Mouse (Mus musculus): Measurements from ENCODE around the gene Prim2.

Prim2 gene

DNA sequence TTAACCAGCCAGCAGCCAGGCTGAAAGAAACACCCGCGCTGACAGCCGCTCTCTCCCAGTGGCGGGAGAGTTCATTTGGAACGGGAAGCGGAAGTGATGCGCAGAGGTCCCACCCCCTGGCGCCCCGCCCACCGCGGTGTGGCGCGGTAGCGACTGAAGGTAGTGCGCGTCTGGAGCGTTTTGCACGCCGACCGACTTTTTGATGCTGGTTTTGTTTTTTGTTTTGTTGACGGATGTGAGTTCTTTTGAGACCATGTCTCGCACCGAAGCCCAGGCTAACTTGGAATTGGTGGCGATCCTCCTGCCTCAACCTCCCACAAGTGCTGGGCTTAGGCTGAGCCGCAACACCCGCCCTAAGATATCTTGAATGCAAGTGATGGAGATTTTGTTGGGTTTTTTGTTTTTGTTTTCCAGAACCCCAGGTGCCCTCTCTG, at the start of gene Prim2:
Gene Prim2, minus strand, starts transcription at position 88 of the 434 bp plus-strand sequence.
- peak; percentile 76 to 88 for DNase-seq (ENCODE audit: low spot score in 2 of 2)

DNA sequence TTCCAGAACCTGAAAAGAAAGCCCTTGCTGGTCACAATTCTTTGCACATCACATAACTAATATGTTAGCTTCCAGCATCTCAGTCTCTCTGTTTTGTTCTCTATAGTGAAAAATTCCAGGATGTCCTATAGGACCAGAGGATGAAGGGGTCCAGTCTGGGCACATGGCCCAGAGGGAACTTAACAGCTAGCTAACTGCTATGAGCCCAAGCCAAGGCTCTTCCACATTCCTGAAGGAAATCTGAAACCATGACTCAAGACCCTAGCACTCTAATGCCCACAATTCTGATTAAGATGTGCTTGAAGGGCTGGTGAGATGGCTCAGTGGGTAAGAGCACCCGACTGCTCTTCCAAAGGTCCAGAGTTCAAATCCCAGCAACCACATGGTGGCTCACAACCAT, 48.0 kb upstream of the Prim2 start:
- no peak for DNase-seq (ENCODE audit: low spot score in 2 of 2)

DNA sequence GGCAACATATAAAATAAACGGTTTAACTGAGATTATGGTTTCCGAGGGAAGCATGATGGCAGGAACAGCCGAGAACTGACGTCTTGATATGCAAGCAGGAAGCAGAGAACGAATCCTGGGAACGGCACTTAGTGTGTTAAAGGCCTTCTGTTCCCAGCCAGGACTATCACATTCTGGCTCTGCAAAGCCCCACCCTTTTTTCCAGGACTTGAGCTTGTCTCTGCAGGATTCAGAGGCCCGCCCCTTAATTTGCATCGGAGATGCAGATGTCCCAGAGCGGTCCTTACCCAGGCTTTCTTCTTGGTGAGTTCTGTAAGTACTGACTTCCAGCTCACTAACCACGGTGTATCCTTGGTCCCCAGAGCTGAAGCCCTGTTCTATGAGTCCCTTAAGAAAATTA, 45.2 kb upstream of the Prim2 start:
- no peak for DNase-seq (ENCODE audit: low spot score in 2 of 2)

DNA sequence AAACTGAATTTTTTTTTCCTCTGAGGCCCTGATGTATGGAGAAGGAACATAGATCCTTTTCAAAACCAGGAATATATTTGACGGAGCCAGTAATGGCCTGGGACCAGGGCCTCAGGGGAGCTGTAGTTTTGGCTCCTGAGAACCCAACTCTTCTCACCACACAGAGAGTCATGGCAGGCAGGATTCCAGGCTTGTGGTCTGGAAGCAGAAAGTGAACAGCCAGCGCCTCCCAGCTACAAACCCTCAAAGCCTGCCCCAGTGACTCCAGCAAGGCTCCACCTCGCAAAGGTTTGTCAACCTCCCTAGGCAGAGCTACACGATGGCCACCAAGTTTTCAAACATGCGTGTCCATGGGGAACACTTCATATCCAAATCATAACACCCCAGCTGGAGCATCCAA, 42.4 kb upstream of the Prim2 start:
- no peak for DNase-seq (ENCODE audit: low spot score in 2 of 2)

DNA sequence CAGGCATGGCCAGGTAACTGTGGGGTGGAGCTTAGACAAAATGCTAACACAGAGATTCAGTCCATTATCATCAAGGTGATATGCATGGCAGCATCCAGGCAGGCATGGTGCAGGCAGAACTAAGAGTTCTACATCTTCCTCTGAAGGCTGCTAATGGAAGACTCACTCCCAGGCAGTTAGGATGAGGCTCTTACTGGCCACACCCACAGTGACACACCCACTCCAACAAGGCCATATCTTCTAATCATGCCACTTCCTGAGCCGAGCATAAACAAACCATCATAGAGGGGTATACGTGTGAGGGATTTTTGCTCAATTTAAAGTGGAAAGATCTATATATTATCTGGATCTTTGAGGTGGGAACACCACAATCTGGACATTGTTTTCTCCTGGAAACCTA, 40.0 kb upstream of the Prim2 start:
- DNase-seq (ENCODE audit: low spot score in 2 of 2) = no peak

DNA sequence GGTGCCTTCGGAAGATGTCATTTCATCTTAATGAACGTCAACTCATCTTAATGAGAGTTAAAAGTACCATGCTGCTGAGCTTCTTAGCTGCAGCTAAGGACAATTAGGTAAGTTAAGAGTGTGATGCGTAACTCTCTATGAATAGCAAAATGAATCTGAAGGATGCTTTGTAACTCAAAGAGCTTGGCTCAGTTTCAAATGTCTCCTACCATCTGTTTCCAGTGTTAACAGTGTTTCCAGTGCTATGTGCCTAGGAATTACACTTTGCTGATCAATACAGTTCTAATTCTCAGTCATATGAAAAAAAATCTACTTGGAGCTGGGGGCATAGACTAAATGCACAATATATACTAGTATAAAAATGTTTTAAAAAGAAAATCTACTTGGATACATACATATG, 31.6 kb upstream of the Prim2 start:
- DNase-seq (ENCODE audit: low spot score in 2 of 2) = no peak

DNA sequence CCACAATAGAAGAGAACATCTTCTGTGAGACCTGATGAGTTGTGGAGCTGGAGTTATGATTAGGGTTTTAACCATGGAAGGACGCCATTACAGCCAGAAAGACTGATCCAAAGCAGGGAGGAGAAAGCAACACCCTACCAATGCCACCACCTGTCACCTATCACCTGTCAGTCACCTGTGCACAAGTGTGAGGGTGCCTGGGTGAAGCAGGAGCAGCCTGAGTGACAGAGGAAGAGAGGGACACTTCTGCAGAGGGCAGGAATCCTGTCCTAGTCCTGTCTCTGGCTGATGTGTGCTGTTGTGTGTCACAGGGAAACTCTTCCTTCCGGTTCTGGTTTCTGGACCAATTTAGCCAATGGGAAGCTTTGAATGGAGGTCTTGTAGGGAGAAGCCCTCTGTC, 26.4 kb upstream of the Prim2 start:
- no peak for DNase-seq (ENCODE audit: low spot score in 2 of 2)

DNA sequence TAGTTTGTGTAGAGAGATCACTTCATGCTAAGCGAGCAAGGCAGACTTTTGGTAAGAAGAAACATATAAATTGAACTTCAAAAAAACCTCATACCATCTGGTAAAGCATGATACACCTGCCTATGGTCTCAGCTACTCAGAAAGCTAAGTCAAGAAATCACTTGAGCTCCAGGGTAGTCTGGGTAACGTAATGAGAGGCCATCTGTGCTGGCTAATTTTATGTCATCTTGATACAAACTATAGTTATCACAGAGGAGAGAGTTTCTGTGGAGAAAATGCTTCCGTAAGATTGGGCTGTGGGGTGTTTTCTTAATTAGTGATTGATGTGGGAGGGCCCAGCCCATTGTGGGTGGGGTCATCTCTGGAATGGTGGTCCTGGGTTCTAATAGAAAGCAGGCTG, 24.3 kb upstream of the Prim2 start:
- DNase-seq (ENCODE audit: low spot score in 2 of 2) = no peak

DNA sequence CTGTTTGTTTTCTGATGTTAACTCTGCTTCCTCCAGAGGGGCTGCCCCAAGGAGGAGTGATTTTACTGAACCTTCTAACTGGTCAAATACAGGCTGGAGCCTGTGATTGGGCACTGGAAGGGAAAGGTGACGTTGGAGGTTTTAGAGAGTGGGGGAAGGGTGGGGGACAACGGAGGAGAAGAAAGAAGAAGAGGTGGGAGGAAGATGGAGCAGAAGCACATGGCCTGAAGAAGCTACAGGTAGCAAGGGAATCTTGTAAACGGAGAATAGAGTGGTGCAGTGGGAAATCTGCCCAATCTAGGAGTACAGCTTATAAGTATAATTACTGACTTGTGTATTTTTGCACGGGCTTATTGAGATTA, 20.5 kb upstream of the Prim2 start:
- DNase-seq (ENCODE audit: low spot score in 2 of 2) = no peak

DNA sequence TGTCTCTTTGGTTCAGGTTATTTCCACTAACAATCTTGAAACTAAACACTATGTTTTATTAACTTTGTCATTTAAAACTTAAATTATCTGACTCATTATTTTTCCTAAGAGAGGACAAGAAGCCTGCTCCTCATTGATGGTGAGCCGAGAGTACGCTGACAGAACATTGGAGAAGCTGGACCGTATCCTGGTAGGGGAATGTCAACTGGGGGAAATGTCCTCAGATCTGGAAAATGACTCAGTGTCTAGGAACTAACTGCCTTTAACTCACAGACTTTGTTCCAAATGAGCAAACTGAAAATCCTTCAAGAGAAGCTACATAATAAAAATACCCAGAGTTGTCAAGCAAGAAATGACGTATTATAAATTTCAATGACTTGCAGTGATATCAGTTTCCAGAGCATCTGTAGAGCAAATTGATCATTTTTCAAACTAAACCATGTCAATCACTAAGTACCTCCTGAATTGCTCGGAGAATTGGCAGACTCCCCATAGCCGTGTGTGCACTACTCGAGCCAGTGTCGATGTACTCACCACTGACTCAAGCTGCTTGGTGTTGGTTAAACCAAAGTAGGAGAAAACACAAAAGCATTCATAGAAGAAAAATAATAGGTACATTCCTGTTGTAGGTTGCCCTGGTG, 20.0 kb upstream of the Prim2 start:
- DNase-seq (ENCODE audit: low spot score in 2 of 2) = no peak

DNA sequence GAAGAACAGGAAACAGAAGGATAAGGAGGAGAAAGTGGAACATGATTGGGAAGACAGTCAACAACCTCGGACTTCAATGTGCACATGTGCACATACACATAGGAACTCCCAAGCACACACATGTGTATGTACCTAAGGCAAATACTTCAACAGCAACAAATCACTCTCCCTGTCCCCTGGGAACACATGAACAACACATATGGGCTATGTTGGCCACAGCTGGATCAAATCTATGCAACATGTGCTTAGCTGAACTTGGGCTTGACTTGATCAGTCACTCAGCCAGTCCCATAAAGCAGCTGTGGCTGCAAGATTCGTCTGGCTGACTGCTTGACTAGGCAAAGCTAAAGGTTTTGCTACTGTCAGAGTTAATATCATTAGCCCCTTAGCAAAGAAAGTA, 19.2 kb upstream of the Prim2 start:
- DNase-seq (ENCODE audit: low spot score in 2 of 2) = no peak

DNA sequence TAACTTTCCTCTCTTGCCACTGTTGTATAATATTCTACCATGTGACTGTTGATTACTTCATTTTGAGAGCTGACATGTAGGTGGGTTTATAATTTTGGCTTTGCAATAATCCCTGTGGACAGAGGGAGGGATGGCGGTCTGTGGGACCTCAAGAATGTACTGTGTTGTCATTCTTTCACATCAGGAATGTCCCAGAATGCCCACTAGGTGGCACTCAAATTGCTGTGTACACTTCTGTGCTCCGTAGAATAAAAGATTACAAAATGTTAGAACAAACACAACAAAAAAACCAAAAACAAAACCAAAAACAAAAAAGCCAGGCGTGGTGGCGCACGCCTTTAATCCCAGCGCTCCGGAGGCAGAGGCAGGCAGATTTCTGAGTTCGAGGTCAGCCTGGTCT, 14.9 kb upstream of the Prim2 start:
- no peak for DNase-seq (ENCODE audit: low spot score in 2 of 2)

DNA sequence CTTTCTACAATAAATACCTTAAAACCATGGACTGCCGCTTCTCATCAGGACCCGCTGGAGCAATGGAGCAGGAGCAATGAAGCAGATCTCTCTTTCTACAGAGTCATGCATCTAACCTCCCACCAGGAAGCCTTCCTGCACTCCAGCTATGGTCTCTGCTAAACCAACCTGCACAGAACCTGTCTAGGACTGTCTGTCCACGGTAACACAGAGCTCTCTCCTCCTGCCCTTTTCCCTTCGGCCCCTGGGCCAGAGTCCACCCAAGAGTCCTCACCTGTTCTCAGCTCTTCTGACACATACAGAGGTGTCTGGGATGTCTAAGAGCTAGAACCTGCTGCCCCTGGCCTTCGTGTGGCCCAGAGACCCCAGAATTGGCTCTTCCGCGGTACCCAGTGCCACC, 11.3 kb upstream of the Prim2 start:
- no peak for DNase-seq (ENCODE audit: low spot score in 2 of 2)

DNA sequence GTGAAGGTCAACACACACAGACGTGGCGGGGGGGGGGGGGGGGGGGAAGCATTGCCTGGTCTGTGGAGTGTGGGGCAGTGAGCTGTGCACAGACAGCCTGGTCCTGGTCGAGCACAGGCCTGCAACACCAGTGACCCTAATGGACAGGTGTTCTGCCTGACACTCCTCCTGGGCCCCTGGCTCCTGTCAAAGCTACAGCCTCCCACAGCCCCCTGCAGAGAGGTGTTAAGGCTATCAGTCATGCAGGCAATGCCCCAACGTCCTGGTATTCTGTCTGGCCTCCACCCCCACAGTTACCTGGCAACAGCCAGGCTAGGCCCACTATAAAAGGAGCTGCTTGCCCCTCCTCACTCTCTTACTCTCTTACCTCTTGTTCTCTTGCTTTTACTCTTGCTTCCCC, 10.8 kb upstream of the Prim2 start:
- no peak for DNase-seq (ENCODE audit: low spot score in 2 of 2)

DNA sequence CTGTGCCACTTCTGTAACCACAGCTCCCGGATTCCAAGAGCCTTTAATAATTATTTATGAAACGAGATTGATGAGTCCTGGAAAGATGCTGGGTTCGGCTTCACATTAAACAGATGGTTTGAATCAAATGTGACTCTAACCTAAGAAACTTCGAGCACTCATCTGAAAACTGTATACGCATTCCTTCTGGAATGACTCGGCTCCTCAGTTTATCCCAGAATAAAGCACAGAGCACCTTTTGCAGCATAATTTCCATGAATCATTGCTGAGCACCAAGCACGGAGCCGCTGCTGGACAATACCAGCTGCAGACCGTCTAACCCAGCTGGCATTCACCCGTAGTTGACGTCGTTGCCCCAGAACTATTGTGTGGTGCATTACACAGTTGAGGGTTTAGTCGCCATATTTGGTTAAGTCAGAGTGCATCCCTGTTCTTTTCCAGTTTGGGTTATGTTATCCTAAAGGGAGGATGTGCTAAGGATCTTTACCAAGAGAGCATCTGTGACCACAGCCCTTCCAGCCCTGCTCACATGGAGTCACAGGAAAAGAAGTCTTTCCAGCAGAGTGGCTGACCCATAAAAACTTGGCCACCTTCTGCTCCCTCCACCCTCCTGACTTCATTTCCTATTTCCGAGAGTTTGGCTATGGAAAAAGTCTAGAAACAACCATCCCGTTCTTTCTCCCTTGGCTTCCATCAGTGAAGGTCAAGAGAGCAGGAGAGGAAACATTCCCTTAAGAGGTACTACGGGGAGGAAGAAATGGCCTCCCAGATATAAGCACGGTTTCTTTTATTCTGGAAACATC, 3.8 kb upstream of the Prim2 start:
- DNase-seq (ENCODE audit: low spot score in 2 of 2) = no peak

DNA sequence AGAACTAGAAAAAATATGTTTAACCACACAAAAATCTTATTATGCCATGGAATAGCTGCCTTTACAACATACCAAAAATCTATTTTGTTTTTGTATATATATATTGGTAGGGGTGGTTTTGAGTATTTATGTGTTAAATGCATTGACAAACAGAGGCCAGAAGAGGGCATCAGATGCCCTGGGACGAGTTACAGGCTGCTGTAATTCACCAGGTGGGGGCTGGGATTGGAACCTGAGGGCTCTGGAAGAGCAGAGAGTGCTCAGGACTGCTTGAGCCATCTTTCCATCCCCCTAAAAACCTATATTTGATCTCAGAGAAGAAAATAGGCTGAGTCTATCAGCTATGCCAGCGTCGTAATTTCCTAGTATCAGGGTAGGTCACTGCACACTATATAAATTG, 2.9 kb upstream of the Prim2 start:
- DNase-seq (ENCODE audit: low spot score in 2 of 2) = no peak

DNA sequence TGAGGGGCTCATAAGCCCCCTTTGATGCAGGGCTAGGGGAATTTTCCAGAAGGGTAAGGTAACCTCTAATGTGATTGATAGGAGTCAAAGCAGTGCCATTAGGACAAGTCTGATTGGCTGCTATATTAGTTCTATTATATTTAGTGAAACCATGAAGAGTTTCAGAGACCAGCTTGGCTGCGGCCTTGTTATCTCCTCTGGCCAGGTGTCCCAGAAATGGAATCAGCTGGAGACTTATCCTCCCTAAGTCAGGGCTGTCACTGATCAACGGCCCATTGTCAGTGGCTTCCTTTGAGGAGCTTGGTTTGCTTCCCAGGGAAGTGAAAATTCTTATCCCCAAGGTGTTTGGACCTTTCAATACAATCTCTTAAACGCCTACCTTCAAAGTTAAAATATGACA, 2.5 kb upstream of the Prim2 start:
- no peak for DNase-seq (ENCODE audit: low spot score in 2 of 2)

DNA sequence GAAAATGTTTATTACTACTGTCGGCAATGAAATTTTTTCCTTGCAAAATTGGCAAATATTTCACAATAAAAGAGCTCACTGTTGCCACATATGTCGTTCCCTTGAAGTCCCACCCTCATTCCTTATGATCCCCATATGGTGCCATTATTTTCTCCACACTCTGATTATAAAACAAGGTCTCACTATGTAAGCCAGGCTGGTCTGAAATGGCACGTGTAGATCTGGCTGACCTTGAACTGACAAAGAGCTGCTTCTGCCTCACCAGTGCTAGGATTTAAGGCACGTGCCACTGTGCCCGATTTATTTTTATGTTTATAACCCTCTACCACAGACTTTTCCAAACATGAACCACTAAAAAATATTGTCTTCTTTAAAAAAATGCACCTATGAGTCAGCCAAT, 1.8 kb upstream of the Prim2 start:
- DNase-seq (ENCODE audit: low spot score in 2 of 2) = no peak

DNA sequence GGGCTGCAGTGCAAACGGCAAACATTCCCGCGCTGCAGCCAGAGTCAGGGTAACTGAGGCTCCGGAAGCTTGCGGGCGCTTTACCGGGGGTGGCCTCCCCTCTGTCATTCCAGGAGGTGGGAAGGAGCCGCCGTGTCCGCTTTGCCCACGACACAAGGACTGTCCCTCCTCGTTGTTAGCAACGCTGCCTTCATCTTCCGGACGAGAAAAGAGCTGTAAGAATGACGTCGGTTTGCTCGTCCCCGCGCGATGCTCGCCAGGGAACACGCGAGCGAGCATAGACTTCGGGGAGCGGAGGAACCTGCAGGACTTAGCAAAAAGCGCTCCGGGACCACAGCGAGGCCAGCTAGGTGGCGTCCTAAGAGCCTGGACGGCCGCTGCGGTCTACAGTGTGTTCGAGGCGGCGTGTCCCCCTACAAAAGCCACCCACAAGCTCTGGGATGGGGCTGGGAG, 595 bp upstream of the Prim2 start:
- DNase-seq (ENCODE audit: low spot score in 2 of 2) = peak; percentile 46 to 47

DNA sequence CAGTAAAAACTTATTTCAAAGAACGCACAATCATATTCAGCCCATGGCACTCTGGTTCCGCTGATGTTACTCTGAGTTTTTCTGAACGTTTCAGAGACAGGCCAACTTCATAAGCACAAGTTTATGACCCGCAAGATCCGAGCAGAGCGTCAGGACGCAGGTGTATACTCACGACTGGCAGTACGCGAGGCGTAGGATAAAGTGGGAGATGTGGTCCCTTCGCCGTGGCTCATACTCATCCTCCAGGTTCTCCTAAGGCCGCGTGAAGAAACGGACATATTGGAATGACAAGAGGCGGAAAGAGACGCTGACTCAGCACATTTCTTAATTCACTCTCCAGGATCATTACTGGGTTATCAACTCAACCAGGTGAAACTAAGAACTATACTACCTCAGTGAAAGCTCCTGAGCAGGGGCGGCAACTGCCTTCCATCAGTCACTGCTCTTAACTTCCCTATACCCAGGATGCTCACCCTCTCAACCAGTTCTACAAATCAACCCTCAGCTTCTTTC, 5.9 kb downstream of the Prim2 start:
- no peak for DNase-seq (ENCODE audit: low spot score in 2 of 2)

DNA sequence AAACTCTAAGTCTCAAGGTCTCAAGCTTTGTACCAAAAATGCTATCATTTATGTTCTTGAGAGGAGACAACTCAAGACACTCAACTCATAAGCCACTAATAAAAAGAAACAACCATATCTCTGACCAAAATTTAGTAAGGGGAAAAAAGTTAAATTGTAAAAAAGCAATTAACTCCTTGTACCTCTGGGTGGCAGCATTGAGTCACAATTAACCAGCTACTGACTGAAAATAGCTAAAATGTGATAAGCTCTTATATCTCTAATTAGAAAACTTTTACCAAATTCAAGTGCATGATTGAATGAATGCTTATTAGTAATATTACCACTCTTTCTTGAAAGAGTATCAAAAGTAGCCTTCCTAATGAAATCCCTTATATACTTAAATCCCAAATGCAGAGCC, 6.4 kb downstream of the Prim2 start:
- no peak for DNase-seq (ENCODE audit: low spot score in 2 of 2)

DNA sequence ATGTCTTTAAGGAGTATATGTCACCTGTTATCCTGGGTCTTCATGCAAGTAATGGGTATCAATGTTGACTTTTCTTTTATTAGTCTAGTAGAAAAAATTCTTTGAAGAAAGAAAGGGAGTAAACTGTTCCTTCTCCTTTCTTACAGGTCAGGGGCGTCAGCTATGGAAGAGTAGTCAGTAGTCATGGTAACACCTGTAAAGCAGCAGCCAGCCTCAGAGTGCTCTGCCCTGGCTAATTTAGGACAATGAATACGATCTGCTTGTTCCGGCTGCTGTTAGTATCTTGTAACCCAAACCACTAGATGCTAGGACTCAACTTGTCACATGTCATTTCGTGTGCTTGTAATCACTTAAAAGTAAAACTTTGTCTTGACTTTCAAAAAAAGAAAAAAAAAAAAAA, 11.3 kb downstream of the Prim2 start:
- DNase-seq (ENCODE audit: low spot score in 2 of 2) = no peak

DNA sequence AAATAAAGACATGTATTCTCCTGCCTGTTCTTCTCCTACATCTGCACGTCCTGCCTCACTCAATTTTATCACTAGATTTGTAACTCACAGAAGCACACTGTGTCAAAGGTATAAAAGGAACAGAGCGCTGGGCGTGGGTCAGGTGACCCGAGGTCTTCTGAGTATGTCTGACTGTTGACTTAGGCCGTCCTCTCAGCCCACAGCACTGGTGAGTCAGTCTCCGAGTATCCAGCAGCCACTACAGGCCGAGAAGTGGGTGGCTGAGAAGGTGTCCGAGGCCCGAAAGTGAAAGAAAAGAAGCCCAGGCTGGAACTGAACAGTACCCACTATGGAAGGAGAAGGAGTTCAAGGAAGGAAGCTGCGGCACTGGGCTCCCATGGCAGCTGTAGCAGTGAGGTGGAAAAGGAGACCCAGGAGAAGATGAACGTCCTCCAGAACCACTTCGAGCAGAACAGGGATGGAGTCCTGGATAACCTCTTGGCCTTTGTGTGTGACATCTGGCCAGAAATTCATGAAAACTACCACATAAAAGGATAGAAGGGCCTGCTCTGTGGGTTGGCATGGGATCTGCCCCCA, 11.9 kb downstream of the Prim2 start:
- DNase-seq (ENCODE audit: low spot score in 2 of 2) = peak in 1 of 2 experiments; percentile 20

Measured in urinary bladder, adult 18-20 months (tissue).